ENCODE assay signal across 9 mouse cellular contexts in genomic region chr2:74726551-74726950, GRCm38 (mm10). TPM values are rescaled to one million over a fixed set of nuclear protein-coding genes. Genes with fewer than 3 reads are reported as not detected.
DNase-seq lines count a peak whose midpoint lies in the region; ATAC-seq and TF ChIP-seq lines count a peak whose summit lies in the region.
"Had no signal": no experiment of that assay in that cellular context is flagged by ENCODE, and none has a peak within 500 bp of the region (broad histone marks: within the 10 kb centered on the region; RNA-seq: fewer than 3 reads in every experiment).

Gm28230 (plus strand) TSS chr2:74726728.

- H3K36me3 ChIP-seq in ES-Bruce4 (ENCODE audit: control insufficient read depth, insufficient read depth, low read length, poor library complexity, severe bottlenecking): no peaks in the 10 kb centered on the region
- no peaks in the 10 kb centered on the region for H3K36me3 ChIP-seq in intestine, embryonic 14.5 days (ENCODE audit: control insufficient read depth, insufficient read depth, low read length)
- no peaks in the 10 kb centered on the region for H3K36me3 ChIP-seq in liver, embryonic 15.5 days (replicated peaks)

- 60% methylated on average over 5 of the region's 5 CpGs for WGBS in intestine, embryonic 14.5 days
- WGBS in liver, embryonic 15.5 days (ENCODE audit: insufficient replicate concordance): 43% methylated on average over 5 of the region's 5 CpGs

- H3K27me3 ChIP-seq in ES-Bruce4 (ENCODE audit: control insufficient read depth, insufficient read depth, low read length, poor library complexity, severe bottlenecking): peaks cover 39% of the 10 kb centered on the region
- peaks cover 96% of the 10 kb centered on the region for H3K27me3 ChIP-seq in intestine, embryonic 14.5 days (replicated peaks; ENCODE audit: control insufficient read depth, insufficient read depth, low read length)
- H3K27me3 ChIP-seq in liver, embryonic 15.5 days: peaks cover 99% of the 10 kb centered on the region

- H3K9ac ChIP-seq in ES-Bruce4 (ENCODE audit: low read depth, poor library complexity, severe bottlenecking): peak within 1 kb of the TSS; percentile 41
- H3K9ac ChIP-seq in intestine, embryonic 14.5 days (ENCODE audit: low read length): peak within 1 kb of the TSS; percentile 41
- no peak within 1 kb of the TSS for H3K9ac ChIP-seq in liver, embryonic 15.5 days

- H3K9me3 ChIP-seq in ES-Bruce4 (replicated peaks; ENCODE audit: control insufficient read depth, insufficient read depth, low read length, poor library complexity, severe bottlenecking): no peaks in the 10 kb centered on the region
- H3K9me3 ChIP-seq in intestine, embryonic 14.5 days (ENCODE audit: control insufficient read depth, low read length): no peaks in the 10 kb centered on the region
- no peaks in the 10 kb centered on the region for H3K9me3 ChIP-seq in liver, embryonic 15.5 days (replicated peaks)

- TF ChIP-seq CTCF in ES-Bruce4 (IDR thresholded peaks at IDR 0.05; ENCODE audit: low read depth, low read length): no peak

- H3K27ac ChIP-seq in ES-Bruce4 (ENCODE audit: insufficient read depth, low read length): no peak within 1 kb of the TSS
- H3K27ac ChIP-seq in intestine, embryonic 14.5 days (ENCODE audit: low read depth): peak within 1 kb of the TSS; percentile 67
- no peak within 1 kb of the TSS for H3K27ac ChIP-seq in liver, embryonic 15.5 days (replicated peaks)

- no peak for ATAC-seq in intestine, embryonic 14.5 days (replicated peaks; ENCODE audit: low FRiP score, low TSS enrichment, low read depth)
- no peak for ATAC-seq in liver, embryonic 15.5 days (ENCODE audit: insufficient read depth)

- peak within 1 kb of the TSS; percentile 63 for H3K4me3 ChIP-seq in ES-Bruce4 (ENCODE audit: low read depth, low read length)
- peak within 1 kb of the TSS; percentile 33 for H3K4me3 ChIP-seq in intestine, embryonic 14.5 days (ENCODE audit: low read depth, low read length)
- H3K4me3 ChIP-seq in liver, embryonic 15.5 days (replicated peaks): no peak within 1 kb of the TSS; the same call in 1 of the 2 replicates

- no peak for TF ChIP-seq POLR2A in ES-Bruce4 (IDR thresholded peaks at IDR 0.05; ENCODE audit: insufficient read depth, low read length)

- DNase-seq in adrenal gland, adult 2 months: peak; percentile 64
- DNase-seq in adrenal gland, adult 8-10 months: no peak
- DNase-seq in intestine, embryonic 14.5 days (ENCODE audit: low spot score): peak; percentile 57
- DNase-seq in T-cell, adult 2 months (ENCODE audit: low spot score): no peak
- no peak for DNase-seq in gastrocnemius, adult 18-20 months (ENCODE audit: low spot score)
- DNase-seq in cerebellum, adult 11-12 months: no peak

- TF ChIP-seq EP300 in ES-Bruce4 (IDR thresholded peaks at IDR 0.05; ENCODE audit: insufficient read depth, low read depth, low read length): no peak

- peak within 1 kb of the TSS; percentile 51 for H3K4me2 ChIP-seq in intestine, embryonic 14.5 days (ENCODE audit: low read length)
- peak within 1 kb of the TSS; percentile 29; the same call in 1 of the 2 replicates for H3K4me2 ChIP-seq in liver, embryonic 15.5 days

- no peaks in the 10 kb centered on the region for H3K4me1 ChIP-seq in ES-Bruce4 (ENCODE audit: control insufficient read depth, insufficient read depth, low read length)
- peaks cover 19% of the 10 kb centered on the region for H3K4me1 ChIP-seq in intestine, embryonic 14.5 days (replicated peaks; ENCODE audit: control insufficient read depth, insufficient read depth, low read length)
- no peaks in the 10 kb centered on the region for H3K4me1 ChIP-seq in liver, embryonic 15.5 days (replicated peaks)

RNA-seq across cellular contexts. Expression of gene Gm28230, which starts in this region (rescaled TPM):
- total RNA-seq in adrenal gland, adult 2 months (2021): 1 to 10 TPM; 1.3 to 2.5 TPM
- polyA plus RNA-seq in adrenal gland, adult 2 months (2012; rRNA removed): 1.3 and 2.7 TPM in 2 replicates
- total RNA-seq in adrenal gland, adult 8-10 months (2022): 1 to 10 TPM; 1.3 to 3.6 (median 3.2) TPM
- polyA plus RNA-seq in ES-Bruce4 (2011; ENCODE audit: insufficient read depth, insufficient read length, low read depth, missing spikeins): not detected in 2 replicates
- polyA plus RNA-seq in intestine, embryonic 14.5 days (2014; fragmentation: Nextera tagmentation; extraction: Ambion mirVana): 0.38 and 0.66 TPM in 2 replicates
- not detected in 2 replicates for polyA plus RNA-seq in liver, embryonic 15.5 days (2015; fragmentation: Nextera tagmentation; extraction: Ambion mirVana)
- under 1 TPM; 0.07 to 0.19 TPM for total RNA-seq in gastrocnemius, adult 18-20 months (2021)
- total RNA-seq: layer of hippocampus, adult 18-20 months had no signal

Comparison
In these comparisons a context has a peak if more than half of its experiments do, and no peak if none do; other contexts are left out.
1. Peak in DNase-seq, H3K4me3 ChIP-seq, H3K27ac ChIP-seq, H3K9ac ChIP-seq and H3K4me2 ChIP-seq in intestine, embryonic 14.5 days; RNA of the gene not detected or under 1 TPM.